Mouse (Mus musculus) liver, embryonic 14.5 days (tissue): ENCODE results near the gene H2al1c. TPM values are rescaled to one million over a fixed set of nuclear protein-coding genes. Genes with fewer than 3 reads are reported as not detected.
"Not testable (repeated sequence)": the region's sequence is repeated elsewhere in the genome, so short reads cannot be mapped to it uniquely, and the experiment has no call there.

ENCODE experiments used
- ATAC-seq: fragments of 200-750 bp; cut with Nextera tagmentation; 2 replicates; pipeline ENCODE4 v1.8.0; 2017; ENCODE audit warnings: moderate number of reproducible peaks, mild to moderate bottlenecking, moderate library complexity; ENCODE audit not compliant: insufficient read depth
- DNase-seq, 3 experiments: peaks; one replicate each; pipeline ENCODE4 v3.0.0-alpha.2; 2012 to 2013; ENCODE audit warnings: low read depth in 3 of 3, low spot score in 3 of 3
- H3K27ac ChIP-seq: fragments of 300-500 bp; sonication (generic); 2 replicates; pipeline ENCODE4 v1.5.1; 2014; ENCODE audit warnings: moderate library complexity, mild to moderate bottlenecking, control low read depth, inconsistent platforms
- H3K27me3 ChIP-seq: fragments of 300-500 bp; sonication (generic); 2 replicates; pipeline ENCODE4 v1.6.1; 2014; ENCODE audit warnings: mild to moderate bottlenecking, low read length, moderate library complexity; ENCODE audit not compliant: control insufficient read depth, insufficient read depth
- H3K36me3 ChIP-seq: fragments of 300-500 bp; sonication (generic); replicated peaks from 2 replicates; pipeline ENCODE4 v1.6.1; 2014; ENCODE audit warnings: low read depth; ENCODE audit not compliant: control insufficient read depth, insufficient read depth
- H3K4me1 ChIP-seq, 2 experiments: fragments of 200-500 bp in 1 of 2; fragments of 300-500 bp in 1 of 2; sonication (generic) in 1 of 2; replicated peaks; 2 replicates each; pipeline ENCODE4 v1.6.1; 2012 to 2014; ENCODE audit warnings: antibody characterized with exemption in 1 of 2, inconsistent platforms in 1 of 2, low read length in 1 of 2; ENCODE audit not compliant: control insufficient read depth in 2 of 2, insufficient read depth in 2 of 2
- H3K4me2 ChIP-seq: fragments of 300-500 bp; sonication (generic); 2 replicates; pipeline ENCODE4 v1.6.1; 2014; ENCODE audit warnings: low read depth, mild to moderate bottlenecking, control low read depth, moderate library complexity
- H3K4me3 ChIP-seq, 2 experiments: fragments of 200-500 bp in 1 of 2; fragments of 300-500 bp in 1 of 2; sonication (generic) in 1 of 2; 2 replicates each; pipeline ENCODE4 v1.5.1; 2012 to 2014; ENCODE audit warnings: low read depth in 2 of 2, low read length in 2 of 2, mild to moderate bottlenecking in 2 of 2, control low read depth in 1 of 2, inconsistent platforms in 1 of 2, moderate library complexity in 1 of 2; ENCODE audit not compliant: insufficient read depth in 1 of 2
- H3K9ac ChIP-seq: fragments of 300-500 bp; sonication (generic); replicated peaks from 2 replicates; pipeline ENCODE4 v1.6.1; 2014; ENCODE audit warnings: mild to moderate bottlenecking, control low read depth, moderate library complexity
- H3K9me3 ChIP-seq: fragments of 300-500 bp; sonication (generic); 2 replicates; pipeline ENCODE4 v1.6.1; 2016; ENCODE audit warnings: low read length, mixed read lengths; ENCODE audit not compliant: control insufficient read depth
- CTCF ChIP-seq: IDR thresholded peaks from 2 replicates; pipeline ENCODE4 v1.5.1; 2016; ENCODE audit warnings: antibody characterized with exemption, low read depth, control low read depth
- EP300 ChIP-seq: IDR thresholded peaks from 2 replicates; pipeline ENCODE4 v1.6.1; 2016; ENCODE audit warnings: antibody characterized with exemption, low read depth
- WGBS: fragments of 180-500 bp; shearing (Covaris S2); extraction: QIAGEN DNeasy Blood & Tissue Kit; methylation state at CpG from one replicate; pipeline ENCODE4 v1.1.7; 2014; ENCODE audit not compliant: insufficient replicate concordance; 5-methylcytosine and 5-hydroxymethylcytosine counted together
- polyA plus RNA-seq, 2 experiments: library from polyadenylated mRNA; depleted of rRNA in 1 of 2; stranded (reverse) in 1 of 2; unstranded in 1 of 2; fragments of >200 nt; fragmentation: Nextera tagmentation in 1 of 2; extraction: Ambion mirVana in 1 of 2; gene quantifications; 2 replicates each; pipeline versions ENCODE4 v1.2.1 to v1.2.3; 2012 to 2014

Gene H2al1c
- polyA plus RNA-seq, 2 experiments = not detected

DNA sequence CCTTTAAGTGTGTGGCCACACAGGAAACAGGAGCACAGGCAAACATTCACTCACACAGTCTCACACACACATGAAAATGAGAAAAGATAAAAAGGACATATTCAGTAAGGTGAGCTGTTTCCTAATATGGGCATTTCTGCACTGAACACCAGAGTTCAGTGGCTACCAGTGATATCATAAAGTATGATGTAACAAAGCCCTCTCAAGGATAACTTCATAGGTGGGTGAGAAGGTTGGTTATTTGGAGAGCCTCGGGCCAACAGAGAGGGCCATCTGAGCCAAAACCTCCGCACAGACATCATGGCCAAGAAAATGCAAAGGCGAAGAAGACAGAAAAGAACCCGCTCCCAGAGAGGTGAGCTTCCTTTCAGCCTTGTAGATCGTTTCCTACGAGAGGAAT lies 9.4 kb downstream of the H2al1c start, which contains the start of gene H2al1f:
Gene H2al1f (plus strand): TSS at position 301 of the 400 bp plus-strand sequence.
- not testable (repeated sequence) for H3K36me3 ChIP-seq, H3K27ac ChIP-seq, H3K27me3 ChIP-seq, H3K4me3 ChIP-seq, H3K4me1 ChIP-seq, H3K9ac ChIP-seq, H3K4me2 ChIP-seq, H3K9me3 ChIP-seq, DNase-seq, ATAC-seq
- WGBS = no CpG with 5 or more reads among the region's 6 CpGs

DNA sequence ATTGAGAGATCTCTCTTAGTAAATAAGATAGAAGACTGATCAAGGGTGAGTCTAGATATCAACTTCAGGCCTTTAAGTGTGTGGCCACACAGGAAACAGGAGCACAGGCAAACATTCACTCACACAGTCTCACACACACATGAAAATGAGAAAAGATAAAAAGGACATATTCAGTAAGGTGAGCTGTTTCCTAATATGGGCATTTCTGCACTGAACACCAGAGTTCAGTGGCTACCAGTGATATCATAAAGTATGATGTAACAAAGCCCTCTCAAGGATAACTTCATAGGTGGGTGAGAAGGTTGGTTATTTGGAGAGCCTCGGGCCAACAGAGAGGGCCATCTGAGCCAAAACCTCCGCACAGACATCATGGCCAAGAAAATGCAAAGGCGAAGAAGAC lies 12.5 kb downstream of the H2al1c start, which contains the start of gene H2al1g:
Gene H2al1g (plus strand): TSS at position 301 of the 400 bp plus-strand sequence.
- not testable (repeated sequence) for DNase-seq, H3K27me3 ChIP-seq, H3K9ac ChIP-seq, H3K27ac ChIP-seq, H3K4me2 ChIP-seq, H3K4me1 ChIP-seq, H3K4me3 ChIP-seq, H3K9me3 ChIP-seq, H3K36me3 ChIP-seq, ATAC-seq
- WGBS = no CpG with 5 or more reads among the region's 3 CpGs

GRCm38 (mm10) chrX:11321192-11321591 lies 15.7 kb downstream of the H2al1c start, which contains the start of gene H2al1h:
Gene H2al1h, plus strand, starts transcription at chrX:11321492.
- WGBS = no CpG with 5 or more reads among the region's 6 CpGs
- not testable (repeated sequence) for ATAC-seq, H3K36me3 ChIP-seq, H3K9ac ChIP-seq, H3K4me1 ChIP-seq, H3K27ac ChIP-seq, DNase-seq, H3K4me3 ChIP-seq, H3K4me2 ChIP-seq, H3K27me3 ChIP-seq, H3K9me3 ChIP-seq

DNA sequence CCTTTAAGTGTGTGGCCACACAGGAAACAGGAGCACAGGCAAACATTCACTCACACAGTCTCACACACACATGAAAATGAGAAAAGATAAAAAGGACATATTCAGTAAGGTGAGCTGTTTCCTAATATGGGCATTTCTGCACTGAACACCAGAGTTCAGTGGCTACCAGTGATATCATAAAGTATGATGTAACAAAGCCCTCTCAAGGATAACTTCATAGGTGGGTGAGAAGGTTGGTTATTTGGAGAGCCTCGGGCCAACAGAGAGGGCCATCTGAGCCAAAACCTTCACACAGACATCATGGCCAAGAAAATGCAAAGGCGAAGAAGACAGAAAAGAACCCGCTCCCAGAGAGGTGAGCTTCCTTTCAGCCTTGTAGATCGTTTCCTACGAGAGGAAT lies 18.9 kb downstream of the H2al1c start, which contains the start of gene H2al1i:
Gene H2al1i (plus strand): TSS at position 301 of the 400 bp plus-strand sequence.
- not testable (repeated sequence) for H3K4me3 ChIP-seq, DNase-seq, H3K4me2 ChIP-seq, ATAC-seq, H3K27ac ChIP-seq, H3K36me3 ChIP-seq, H3K9me3 ChIP-seq, H3K27me3 ChIP-seq, H3K9ac ChIP-seq, H3K4me1 ChIP-seq
- WGBS = no CpG with 5 or more reads among the region's 5 CpGs

DNA sequence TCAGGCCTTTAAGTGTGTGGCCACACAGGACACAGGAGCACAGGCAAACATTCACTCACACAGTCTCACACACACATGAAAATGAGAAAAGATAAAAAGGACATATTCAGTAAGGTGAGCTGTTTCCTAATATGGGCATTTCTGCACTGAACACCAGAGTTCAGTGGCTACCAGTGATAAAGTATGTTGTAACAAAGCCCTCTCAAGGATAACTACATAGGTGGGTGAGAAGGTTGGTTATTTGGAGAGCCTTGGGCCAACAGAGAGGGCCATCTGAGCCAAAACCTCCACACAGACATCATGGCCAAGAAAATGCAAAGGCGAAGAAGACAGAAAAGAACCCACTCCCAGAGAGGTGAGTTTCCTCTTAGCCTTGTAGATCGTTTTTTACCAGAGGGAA lies 22.1 kb downstream of the H2al1c start, which contains the start of gene H2al1j:
Gene H2al1j (plus strand): TSS at position 301 of the 400 bp plus-strand sequence.
- not testable (repeated sequence) for H3K4me2 ChIP-seq, H3K9ac ChIP-seq, H3K27me3 ChIP-seq, H3K4me1 ChIP-seq, H3K27ac ChIP-seq, H3K9me3 ChIP-seq, DNase-seq, H3K4me3 ChIP-seq, H3K36me3 ChIP-seq, ATAC-seq
- WGBS = 49% methylated on average over 2 of the region's 2 CpGs

DNA sequence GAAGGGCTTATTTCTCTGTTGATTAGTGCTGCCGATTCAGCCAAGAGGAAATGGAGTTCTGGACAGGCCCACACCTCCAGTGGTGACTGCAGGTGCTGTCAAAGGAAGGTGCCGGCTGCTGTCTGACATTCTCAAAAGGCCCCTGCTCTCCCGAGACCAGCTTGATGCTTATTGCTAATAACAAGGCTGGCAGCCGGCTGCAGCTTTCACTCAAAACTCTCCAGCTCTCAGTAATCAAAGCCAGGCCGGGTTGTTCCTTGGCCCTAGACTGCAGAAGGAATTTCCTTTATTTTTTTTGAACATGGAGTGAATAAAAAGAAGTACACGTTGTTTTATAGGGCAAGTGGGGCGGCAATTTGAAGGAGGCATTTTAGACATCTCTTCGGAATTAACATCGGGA lies 40.3 kb downstream of the H2al1c start:
- 66% methylated on average over 9 of the region's 9 CpGs for WGBS
- no peak for TF ChIP-seq CTCF
- no peak for TF ChIP-seq EP300
- H3K36me3 ChIP-seq = no peaks in the 10 kb centered on the region
- no peak overlapping the region for H3K4me3 ChIP-seq
- H3K4me2 ChIP-seq = no peak overlapping the region
- H3K9me3 ChIP-seq = no peaks in the 10 kb centered on the region
- no peaks in the 10 kb centered on the region for H3K4me1 ChIP-seq
- no peak overlapping the region for H3K27ac ChIP-seq
- H3K27me3 ChIP-seq = no peaks in the 10 kb centered on the region
- H3K9ac ChIP-seq = no peak overlapping the region
- DNase-seq (no peak), ATAC-seq (no peak)
